Mouse (Mus musculus) embryo, embryonic 10 days (tissue): ENCODE measurements around the gene Gm28048.

Experiments
- DNase-seq: peaks from one replicate; pipeline ENCODE4 v3.0.0-alpha.2; 2015; ENCODE audit warnings: low spot score

Gm28048 gene

DNA sequence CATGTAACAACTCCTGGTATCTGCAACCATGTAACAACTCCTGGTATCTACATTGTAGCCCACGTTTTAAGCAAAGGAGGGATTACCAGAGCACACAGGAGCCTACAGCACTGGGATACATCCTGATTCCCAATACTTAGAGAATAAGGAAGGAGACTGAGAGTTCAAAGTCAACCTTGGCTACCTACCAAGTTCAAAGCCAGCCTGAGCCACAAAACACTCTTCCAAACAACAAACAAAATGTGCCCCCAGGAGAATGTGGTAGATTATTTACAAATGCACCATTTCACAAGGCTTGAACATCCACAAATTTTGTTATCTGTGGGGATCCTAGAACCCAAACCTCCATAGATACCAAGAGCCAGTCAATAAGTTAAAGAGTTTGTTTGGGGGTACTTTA lies 143.5 kb downstream of the Gm28048 start:
- DNase-seq = no peak

GRCm38 (mm10) chr11:22836269-22836668 lies 145.6 kb downstream of the Gm28048 start:
- no peak for DNase-seq

- no peak for DNase-seq
Observed at GRCm38 (mm10) chr11:22832600-22832999, 149.3 kb downstream of the Gm28048 start.

- no peak for DNase-seq
Observed at GRCm38 (mm10) chr11:22831916-22832315, 150.0 kb downstream of the Gm28048 start.

DNA sequence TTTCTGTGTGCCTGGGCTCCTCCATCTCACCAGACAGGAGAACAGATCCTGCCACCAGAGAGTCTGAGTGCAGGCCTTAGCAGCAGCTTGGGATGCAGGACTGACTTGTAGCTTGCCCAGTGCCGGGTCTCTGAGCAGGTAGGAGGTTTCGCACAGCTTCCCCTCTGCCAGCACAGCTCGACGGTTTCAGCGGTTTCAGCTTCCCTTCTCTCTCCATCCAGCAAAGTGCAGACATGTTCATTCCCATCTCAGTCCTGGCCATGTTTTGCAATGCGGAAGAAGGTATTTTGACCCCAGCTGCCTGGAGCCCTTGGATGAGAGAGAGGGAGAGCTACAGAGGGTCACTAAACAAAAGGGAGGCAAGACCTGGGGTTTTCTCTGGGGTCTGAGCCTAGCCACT lies 151.2 kb downstream of the Gm28048 start:
- DNase-seq = no peak

GRCm38 (mm10) chr11:22830179-22830611 lies 151.7 kb downstream of the Gm28048 start:
- DNase-seq = no peak

DNA sequence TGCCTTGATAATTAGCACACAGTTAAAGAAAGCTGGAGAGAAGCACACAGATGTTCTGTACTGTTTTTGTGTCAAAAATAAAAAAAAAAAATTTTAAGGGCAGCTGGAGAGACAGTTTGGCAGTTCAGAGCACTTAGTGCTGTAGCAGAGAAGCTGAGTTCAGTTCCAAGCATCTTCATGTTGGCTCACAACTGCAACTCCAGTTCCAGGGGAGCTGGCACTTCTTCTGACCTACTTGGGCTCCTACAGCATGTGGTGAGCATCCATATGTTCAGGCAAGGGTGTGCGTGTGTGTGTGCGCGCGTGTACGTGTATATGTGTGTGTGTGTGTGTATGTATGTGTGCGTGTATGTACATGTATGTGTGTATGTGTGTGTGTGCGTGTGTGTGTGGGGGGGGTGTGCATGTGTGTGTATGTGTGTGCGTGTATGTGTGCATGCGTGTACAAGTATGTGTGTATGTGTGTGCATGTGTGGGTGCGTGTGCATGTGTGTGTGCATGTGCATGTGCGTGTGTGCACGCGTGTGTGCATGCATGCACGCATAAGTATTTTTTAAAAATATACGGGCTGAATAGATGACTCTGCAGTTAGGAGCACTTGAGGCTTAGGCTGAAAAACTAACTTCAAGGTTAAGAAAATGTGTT lies 152.8 kb downstream of the Gm28048 start:
- no peak for DNase-seq

- DNase-seq = no peak
Observed at GRCm38 (mm10) chr11:22827514-22828080, 154.3 kb downstream of the Gm28048 start.

DNA sequence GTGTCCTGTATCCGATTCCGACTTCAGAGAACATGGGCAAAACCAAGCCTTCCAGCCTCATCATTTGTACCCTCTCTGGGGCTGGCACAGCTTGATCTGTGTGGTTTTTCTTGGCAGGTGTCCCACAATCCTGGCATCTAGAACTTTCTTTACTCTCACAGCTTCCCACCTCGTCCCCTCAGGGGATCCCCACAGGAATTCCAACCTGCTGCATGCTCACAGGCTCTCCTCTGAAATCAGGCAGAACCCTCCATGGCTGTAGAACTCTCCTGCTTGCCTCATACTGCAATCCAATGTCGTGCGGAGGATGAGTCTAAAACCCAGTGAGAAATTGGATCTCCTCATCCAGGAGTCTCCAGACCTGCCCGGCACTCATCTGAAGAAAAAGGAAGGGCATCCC lies 155.2 kb downstream of the Gm28048 start:
- no peak for DNase-seq

DNA sequence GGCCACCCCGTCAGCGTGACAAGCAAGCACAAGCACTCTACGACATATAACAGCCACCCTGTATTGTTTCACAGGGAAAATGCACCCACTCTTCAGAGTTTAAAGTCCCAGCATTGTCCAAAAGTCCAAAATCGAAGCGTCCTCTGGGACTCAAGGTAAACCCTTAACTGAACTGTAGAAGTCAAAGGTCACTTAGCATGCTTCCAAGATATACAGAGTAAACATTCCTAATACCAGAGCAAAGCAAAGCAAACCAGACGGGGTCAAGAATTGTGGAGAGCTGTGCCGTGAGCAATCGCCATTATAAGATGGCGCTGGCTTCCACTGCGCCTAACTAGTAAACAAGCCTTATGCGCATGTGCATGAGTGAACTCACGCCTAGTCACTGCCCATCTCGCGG lies 155.8 kb downstream of the Gm28048 start:
- DNase-seq = no peak

DNA sequence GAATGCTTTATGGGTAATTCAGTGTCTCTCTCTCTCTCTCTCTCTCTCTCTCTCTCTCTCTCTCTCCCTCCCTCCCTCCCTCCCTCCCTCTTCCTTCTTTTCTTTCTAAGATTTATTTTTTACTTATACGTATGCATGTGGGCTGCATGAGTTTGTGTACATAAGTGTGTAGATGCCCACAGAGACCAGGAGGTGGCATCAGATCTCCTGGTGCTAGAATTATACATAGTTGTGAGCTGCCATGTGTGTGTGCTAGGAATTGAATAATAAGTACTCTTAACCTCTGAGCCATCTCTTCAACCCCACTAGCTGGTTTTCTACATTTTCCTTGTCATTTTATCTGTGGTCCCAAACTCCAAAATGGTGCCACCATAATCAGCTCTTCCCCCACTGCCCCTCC lies 156.3 kb downstream of the Gm28048 start:
- DNase-seq = no peak

DNA sequence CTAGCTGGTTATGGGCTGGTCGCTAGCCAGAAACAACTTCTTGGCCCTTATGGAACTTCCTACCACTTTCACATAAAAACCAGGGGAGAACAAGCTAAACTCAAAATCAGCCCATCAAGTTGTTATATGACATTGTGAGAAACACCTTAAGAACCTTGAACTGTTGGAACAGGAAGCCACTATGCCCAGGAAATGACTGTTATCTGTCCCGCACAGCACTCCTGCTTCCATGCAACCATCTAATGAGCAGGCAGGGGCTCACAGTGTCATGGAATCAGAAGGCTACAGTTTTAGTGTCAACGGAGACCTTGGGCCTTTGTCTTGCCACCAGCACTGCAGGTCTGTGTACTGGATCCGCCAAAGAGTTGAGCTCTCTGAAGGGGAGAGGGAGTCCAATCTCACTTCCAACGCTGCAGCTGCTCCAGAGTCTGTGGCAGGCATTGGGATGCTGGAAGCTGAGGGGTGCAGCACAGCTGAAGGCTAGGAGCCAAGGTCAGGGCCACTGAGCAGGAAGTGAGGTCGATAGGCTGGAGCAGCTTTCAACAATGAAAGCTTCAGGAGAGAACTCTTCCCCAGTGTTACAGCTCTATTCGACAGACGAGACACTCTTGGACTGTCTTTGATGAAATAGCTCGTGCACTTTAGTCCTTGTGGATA lies 157.7 kb downstream of the Gm28048 start:
- no peak for DNase-seq

- no peak for DNase-seq
Observed at GRCm38 (mm10) chr11:22821243-22821642, 160.6 kb downstream of the Gm28048 start.

DNA sequence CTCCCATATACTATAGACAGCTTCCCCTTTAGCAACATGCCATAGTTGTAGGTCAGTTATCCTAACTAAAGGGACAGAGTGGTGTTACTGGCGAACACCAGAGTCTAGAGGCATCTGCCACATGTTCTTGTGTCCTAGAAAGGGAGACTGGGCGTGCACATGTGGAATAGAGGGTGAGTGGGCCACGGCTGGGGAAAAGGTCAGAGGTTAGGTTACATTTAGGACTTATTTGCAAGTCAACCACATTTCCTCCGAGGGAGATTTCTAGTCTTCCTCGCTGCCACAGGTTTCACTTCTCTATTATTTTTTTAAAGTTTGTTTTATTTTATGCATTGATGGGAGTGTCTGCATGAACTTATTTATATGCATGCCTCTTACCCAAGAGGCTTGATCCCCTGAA lies 163.5 kb downstream of the Gm28048 start:
- DNase-seq = no peak

DNA sequence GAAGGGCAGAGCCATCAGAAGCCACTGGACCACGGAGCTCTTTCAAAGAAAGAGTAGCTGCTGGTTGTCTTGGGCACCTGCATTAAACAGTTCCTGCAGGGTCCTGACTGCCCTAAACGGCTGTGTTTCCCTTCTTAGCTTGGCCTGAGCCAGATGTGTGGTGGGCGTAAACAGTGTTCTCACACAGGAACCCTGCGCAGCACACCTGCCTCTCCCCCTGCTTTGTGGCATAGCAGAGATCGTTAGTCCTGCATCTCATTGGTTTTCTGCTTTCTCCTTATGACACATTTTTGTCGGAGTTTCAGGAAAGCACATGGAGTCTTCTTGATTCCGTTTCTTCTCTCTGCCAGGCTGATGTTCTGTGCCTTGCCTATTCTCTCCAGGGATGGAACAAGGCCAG lies 166.0 kb downstream of the Gm28048 start:
- DNase-seq = no peak

- no peak for DNase-seq
Observed at GRCm38 (mm10) chr11:22815143-22815542, 166.7 kb downstream of the Gm28048 start.

DNA sequence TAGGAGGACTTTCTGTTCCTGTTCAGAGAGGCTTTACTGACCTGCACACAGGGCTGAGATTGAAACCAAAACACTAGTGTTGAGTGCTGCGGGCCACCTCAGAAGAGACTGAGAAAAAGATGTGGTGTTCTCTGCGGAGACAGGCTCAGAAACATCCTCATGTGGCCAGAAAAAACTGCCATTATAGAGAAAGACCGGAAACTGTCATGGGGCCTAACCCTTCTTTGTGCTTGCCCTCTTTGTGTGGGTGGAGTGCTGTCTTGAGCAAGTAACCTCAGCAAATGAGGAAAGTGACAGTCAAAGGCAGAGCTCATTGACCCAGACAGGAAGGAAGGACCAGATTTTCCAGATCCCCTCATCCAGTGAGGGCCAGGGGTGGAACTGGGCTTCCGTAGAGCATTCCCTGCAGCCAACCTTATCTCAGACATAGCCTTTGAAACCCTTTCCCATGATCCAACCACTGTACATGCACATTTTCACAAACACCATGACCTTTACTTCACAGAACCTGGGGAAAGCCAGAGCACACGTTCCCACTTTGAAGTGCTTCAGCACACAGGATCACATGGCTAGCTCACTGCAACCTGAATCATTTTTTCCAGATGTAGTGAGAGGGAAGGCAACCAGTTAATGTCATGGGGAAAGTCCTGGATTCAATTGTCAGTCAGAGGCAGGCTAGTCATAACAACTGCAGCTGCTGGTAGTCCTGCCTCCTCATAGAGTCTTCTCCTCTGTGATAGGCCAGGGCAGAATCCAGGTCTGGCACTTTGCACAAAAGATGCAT lies 167.8 kb downstream of the Gm28048 start:
- DNase-seq = no peak

DNA sequence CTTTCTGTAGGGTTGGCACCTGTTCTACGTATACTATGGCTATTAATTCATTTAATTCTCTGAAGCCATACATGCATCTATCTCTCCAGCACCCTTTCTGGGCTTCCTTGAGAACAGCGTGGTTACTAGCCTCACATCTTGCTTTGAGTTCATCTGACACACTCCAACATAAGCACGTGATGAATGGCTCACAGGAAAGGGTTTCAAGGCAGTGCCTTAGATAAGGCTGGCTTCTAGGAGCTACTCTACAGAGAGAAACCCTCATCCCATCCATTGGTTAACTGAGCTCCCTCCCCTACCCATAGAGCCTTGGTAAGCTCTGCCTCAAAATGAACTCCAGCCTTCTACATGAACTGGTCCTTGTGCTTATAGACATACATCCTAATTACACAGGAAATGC lies 168.5 kb downstream of the Gm28048 start:
- DNase-seq = no peak

GRCm38 (mm10) chr11:22811413-22811812 lies 170.5 kb downstream of the Gm28048 start:
- DNase-seq = no peak

DNA sequence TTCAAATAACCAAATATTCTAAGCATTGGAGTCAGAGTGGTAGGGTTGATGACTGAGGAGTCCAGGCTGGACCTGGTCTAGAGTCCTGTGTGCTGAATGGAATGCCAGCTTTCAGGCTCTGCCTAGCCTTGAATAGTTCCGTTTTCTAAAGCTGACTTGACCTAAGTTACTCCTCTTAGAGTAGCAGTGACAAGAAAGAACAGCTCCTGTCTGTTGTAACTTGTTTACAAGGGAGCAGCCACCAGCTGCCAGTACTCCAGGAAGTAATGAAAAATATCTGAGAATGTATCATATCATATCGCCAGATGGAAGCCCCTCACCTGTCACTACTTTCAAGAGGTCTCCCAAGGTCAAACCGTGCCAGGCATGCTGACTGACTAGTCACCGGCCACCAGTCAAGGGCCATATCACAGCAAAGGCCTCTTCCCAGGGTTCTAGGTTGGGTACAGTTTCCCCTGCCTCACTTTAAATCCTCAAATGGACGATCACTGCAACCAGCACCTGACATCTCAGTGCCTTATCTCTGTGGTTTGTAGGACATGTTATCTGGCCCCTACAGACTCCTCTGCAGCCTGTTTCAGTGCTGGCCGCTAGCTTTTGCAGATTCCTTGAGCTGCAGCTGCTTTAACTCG lies 172.3 kb downstream of the Gm28048 start:
- no peak for DNase-seq

- DNase-seq = no peak
Observed at GRCm38 (mm10) chr11:22808040-22808439, 173.8 kb downstream of the Gm28048 start.

DNA sequence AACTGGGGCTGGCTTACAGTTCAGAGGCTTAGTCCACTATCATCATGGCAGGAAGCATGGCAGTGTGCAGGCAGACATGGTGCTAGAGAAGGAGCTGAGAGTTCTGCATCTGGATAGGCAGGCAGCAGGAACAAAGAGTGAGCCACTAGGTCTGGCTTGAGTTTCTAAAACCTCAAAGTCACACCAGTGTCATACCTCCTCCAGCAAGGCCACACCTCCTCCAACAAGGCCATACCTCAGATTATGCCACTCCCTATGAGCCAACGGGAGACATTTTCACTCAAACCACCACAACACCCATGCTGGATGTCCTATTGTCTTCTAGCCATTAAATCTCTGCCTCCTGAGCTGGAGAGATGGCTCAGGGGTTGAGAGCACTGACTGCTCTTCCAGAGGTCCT lies 176.7 kb downstream of the Gm28048 start:
- no peak for DNase-seq
